Mouse (Mus musculus): ENCODE data around the gene Capn11.

Gene Capn11

DNA sequence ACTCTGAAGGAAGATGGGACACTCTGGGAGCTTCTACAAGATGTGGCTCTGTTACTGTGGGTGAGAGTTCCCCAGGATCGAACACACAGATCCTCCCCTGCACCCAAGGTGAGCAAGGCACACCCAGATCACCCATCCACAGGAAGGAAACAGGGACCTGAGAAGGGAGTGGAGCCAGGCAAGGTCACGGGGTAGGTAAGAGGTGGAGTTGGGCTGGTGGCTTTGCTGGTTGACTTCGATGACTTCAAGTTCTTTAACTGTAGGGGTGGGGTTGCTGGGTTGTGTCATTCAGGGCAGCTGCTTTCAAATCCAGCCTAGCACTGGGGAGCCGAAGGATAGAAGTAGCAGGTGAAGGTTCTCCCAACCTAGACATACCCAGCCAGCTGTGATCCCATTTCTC lies 23.7 kb upstream of the Capn11 start:
- DNase-seq (ENCODE audit: low read depth): no peak

DNA sequence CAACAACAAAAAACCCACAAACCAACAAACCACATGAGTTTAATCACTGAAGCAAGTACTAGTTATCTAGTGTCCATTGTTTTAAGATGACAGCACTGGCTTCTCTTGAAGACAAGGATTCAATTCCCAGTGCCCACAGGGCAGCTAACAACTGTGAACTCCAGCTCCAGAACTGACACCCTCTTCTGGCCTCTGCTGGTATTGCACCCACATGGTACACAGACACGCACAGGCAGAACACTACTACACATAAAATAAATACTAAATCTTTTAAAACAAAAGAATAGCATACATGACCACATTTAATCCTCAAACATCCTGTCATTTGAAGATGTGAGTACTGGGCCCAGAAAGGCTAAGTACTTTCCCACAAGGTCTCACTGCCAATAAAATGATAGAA lies 22.5 kb upstream of the Capn11 start:
- DNase-seq (ENCODE audit: low read depth): peak; percentile 57

DNA sequence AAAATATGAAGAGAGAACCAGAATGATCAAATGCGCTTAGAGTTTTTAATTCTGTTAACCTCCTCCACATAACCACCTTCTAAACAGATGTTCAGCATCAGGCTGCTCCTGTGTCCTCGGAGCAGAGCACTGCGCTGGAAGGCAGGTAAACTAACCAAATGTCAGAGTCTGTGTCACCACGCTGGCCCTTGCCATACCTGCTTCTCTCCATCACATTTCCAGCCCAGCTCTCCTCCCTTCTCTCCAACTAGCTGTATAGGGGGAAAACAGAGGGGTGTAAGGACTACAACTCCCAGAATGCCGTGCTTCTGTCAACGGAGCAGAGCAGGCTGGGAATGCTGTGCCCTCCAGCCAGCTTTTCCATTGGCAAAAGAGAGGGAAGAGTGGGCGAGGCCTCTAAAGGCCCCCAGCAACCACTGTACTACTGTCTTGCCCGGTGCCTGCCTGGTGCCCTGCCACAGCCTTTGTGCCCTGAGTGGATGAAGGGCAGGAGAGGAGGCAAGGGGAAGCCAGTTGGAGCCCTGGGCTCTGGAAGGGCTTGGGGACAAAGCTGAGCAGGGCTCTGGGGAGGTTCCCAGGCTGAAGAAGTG lies 21.4 kb upstream of the Capn11 start:
- peak; percentile 74 for DNase-seq (ENCODE audit: low read depth)

DNA sequence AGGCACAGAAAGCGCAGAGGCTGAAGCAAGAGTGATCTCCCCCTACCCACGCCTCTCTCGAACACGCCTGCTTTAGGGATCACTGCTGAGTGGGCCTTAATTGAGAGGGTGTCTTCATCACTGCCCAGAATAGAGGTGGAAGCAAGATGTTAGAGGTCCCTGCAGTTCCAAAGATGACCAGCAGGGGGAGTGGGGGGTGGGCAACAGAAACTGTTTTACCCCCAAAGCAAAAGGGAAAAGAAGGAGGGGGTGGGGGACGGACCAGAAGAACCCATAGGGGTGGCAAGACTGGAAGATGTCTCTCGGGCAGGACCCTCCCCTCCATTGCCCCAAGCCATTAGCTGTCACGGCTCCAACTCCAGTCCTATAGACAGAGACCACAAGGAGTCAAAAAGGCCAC lies 19.0 kb upstream of the Capn11 start:
- DNase-seq (ENCODE audit: low read depth): peak; percentile 83

DNA sequence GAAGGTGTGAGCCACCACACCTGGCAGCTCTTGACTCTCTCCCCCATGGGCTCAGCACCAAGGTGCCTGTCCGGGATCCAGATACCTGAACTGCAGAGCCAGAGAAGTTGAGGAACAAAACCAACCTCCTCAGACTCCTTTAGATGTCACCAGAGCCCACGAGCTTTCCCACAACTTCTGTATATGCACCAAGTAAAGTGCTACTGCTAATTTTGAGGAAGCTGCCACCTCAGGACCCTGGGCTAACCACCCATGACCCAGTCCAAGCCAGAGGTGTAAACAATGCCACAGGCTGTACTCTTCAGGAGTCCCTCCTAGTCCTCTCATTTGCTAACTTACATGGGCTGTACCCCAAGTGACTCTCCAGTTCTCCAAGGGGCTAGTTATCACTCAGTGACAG lies 13.5 kb upstream of the Capn11 start:
- no peak for DNase-seq (ENCODE audit: low read depth)

DNA sequence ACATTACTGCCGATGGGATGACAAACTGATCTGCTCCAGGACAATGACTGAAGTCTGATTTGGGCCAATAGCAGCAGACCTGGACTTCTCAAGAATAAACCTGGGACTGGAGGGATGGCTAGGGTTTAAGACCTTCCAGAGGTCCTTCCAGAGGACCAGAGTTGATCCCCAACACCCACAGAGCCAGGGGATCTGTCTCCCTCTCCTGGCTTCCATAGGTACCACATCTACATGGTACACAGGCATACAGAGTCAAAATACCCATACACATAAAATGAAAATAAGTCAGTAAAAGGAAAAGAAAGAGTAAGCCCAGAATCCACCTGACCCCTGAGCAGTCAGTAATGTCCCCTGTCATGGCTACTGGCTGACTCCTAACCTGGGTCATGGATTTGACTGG lies 12.7 kb upstream of the Capn11 start:
- peak; percentile 58 for DNase-seq (ENCODE audit: low read depth)

DNA sequence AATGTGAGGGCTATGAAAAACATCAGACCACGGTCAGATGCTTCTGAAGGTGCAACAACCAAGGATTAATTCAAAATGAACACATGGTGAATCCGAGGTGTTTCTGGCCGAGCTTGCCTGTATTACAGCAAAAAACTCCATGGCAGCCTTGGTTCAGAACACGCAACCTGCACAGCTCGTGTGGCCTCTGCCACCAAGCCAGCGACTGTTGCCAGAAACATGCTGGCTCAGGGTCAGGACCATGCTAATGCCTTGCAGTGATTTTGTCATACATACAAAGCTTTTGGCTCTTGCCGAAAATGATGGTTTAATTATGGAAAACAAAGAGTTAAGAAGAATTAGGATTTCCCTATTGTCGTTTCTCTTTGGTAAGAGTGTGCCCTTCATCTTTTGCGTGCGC lies 8.9 kb upstream of the Capn11 start:
- no peak for DNase-seq (ENCODE audit: low read depth)

DNA sequence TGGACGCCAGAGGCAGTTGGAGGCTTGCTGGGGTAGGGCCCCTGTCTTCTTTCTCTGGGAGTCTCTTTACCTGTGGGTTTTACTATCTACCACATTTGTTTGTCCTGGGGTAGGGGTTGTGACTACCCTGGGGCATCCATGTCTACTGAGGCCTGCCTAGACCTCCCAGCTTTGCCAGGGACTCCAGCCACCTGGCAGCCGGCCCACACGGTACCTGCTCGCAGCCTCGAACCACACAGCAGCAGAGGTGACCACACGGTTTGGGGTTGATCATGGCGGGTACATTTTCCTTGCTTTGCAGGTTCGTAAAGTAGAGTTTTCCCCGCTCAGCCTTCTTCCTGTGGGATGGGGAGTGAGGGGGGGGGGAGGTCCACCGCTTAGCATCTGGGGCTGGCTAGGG lies 8.4 kb upstream of the Capn11 start:
- DNase-seq (ENCODE audit: low read depth): no peak

DNA sequence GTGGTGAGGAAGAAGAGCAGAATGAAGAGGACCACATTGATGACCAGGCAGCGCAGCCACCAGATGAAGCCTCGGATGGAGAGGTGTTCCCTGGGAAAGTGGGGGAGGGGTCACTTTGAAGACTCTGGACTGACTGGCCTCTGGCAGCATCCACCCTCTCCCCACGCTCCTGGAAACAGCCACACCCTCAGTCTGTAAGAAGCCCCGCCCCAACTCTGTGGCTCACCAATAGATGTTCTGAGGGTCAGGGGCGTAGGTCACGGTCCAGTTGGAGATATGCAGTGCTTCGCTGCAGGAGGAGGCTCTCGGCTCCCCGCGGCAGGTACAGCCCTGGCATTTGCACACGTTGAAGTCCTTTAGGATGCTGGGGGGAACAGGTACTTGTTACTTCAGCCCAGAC lies 7.0 kb upstream of the Capn11 start:
- DNase-seq (ENCODE audit: low read depth): no peak

DNA sequence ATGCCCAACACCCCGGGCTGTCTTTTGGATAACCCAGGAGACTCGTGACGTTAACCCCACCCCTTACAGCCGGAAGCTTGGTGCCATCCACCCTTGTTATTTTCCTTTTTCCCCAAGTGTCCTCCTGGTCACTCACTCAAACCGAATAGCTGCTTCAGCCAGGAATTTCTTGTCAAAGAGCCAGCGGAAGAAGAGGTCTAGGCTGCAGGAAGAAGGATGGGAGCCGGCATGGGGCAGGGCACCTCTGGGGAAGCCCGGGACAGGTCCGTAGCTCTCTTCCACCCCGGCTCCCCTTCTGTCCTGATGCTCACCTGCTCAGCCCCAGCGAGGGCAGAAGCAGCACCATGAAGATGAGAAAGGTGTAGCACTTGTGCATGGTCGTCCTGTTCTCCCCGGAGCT lies 5.5 kb upstream of the Capn11 start:
- no peak for DNase-seq (ENCODE audit: low read depth)

DNA sequence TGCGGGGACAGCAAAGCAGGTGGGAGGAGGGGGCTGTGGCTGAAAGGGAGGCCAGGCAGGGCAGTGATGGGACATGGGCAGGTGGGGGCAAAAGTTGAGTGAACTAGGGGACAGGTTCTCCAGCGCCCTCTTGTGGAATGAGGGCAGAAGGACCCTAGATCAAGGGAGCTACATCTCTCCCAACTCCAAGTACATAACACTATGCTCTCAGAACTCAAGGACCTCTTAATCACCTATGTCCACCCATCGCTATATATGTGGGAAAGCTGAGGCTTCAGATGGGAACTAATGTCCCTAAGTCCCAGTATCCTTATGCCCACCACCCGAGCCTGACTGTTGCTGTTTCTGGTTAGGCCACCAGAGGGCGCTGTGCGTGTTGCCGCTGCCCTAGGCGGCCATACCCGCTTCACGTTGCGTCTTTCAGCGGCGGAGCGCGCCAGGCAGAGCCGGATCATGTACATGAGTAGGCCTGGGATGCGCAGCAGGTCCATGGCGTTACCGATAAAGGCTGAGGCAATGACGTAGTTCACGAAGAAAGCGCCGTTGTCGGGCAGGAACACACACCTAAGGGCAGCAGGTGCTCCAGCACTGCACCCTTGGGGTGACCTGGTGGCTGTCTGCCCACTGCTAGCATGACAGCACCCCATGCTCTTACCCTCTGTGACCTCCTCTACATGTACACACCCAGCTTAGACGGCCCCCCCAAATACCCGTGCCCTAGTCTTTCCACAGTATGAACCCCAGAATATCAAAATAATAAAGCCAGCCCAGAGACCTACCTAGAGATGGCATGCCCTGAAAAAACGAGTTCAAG lies 4.2 kb upstream of the Capn11 start:
- peak; percentile 41 for DNase-seq (ENCODE audit: low read depth)

DNA sequence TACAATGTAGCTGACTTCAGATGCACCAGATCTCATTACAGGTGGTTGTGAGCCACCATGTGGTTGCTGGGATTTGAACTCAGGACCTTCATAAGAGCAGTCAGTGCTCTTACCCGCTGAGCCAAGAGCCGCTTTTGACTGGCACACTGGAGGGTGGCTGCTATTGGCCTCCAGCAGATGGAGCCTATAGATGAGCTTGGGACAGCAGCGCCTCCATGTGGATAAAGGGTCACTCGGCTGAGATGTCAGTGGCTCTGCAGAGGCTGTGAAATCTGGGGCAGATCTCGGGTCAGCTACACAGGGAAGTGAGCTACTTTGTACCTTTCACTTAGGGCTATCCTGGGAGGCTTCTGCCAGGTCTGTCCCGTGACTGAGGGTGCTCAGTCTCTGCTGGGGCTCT lies 3.3 kb downstream of the Capn11 start:
- peak; percentile 46 for DNase-seq (ENCODE audit: low read depth)

DNA sequence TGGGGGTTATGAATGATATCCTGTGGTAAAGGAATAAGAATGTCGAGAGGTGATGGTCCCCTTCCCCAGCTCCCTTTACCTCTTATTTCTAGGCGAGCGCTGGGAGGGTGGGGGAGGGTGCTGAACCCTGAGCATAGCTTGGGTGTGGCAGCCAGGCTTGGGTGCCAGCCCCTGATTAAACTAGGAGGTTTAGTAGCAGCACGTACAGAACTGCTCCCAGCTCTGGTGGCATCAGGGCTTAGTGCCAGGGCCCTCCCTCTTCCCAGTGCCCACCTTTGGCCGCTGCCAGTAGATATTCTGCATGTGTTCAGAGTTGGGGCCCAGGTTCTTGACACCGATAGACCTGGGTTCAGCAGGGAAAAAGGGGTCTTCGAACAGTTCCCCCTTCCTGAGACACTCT lies 5.9 kb downstream of the Capn11 start:
- DNase-seq (ENCODE audit: low read depth): no peak

DNA sequence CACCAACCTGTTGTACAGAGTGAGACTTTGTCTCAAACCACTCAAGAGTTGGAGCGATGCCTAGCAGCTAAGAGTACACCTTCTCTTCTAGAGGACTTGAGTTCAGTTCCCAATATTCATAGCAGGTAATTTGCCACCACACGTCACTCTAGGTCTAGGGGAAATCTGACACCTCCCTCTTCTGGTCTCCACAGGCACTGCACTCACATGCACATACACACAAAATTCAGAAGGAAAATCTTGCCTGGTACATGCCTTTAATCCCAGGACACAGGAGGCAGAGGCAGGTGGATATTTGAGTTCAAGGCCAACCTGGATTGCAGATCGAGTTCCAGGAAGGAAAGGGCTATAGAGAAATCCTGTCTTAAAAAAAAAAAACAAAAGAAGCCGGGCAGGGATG lies 14.9 kb downstream of the Capn11 start:
- no peak for DNase-seq (ENCODE audit: low read depth)

DNA sequence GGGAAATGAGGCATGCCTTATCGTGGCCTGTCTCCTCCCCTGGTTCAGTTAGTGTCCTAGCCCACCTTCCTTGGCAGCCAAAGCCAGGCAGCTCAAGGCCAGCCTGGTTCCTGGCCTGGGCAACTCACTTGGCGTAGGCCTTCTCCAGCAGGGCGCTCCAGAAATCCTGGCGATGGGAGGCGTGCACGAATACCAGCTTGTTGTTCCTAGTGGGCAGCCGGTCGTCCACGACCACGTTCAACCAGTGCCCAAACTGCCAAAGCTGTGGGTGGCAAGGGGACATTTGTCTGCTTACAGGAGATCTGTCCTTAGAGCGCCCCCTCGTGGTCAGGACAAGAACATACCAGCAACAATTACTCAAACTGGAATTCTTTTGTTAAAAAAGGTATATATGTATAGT lies 16.4 kb downstream of the Capn11 start:
- peak; percentile 77 for DNase-seq (ENCODE audit: low read depth)

DNA sequence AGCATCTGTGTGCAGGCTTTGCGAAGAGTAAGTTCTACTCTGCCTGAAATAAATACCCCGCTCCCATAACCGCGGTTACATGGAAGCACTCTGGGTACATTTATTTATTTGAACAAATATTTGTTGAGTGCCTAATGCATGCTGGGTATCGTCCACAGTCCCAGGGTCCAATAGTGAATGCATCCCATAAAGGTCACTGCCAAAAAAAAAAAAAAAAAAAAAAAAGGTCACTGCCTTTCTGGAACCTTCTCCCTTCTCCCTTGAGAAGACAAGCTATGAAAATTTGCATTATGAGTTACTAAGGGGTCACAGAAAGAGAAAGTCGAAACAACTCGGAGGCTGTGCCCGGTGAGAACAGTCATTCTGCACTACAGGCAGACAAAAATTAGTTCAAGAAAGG lies 17.1 kb downstream of the Capn11 start:
- no peak for DNase-seq (ENCODE audit: low read depth)

DNA sequence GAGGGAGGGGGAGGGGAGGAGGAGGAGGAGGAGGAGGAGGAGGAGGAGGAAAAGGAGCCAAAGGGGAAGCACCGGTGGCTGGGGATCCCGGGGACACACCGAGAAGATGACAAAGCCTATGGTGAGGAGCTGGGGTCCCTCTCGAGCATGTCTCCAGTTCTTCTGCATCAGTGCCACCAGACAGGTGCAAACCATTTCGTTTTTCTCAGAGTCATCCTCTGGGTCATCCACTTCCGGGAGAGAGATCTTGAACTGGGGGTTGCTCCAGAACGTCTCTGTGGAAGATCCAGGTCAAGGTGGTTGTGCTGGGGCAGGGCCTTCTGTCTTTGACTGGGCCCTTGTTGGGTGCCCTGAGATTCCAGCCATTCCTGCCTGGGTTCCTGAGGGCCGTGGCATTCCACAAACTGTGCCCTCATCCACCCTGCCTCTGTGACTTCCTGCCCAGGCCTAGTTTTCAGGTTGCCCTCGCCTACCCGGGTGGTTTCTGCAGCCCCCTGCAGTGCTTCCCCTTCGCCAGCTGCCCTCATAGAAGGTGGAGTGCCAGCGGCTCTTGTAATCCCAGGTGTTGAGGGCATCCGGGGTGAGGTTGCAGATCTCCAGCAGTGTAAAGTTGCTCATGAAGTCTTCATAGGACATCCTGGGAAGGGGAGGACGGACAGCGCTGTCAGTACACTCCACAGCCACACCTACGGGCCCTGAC lies 20.4 kb downstream of the Capn11 start:
- DNase-seq (ENCODE audit: low read depth): no peak

DNA sequence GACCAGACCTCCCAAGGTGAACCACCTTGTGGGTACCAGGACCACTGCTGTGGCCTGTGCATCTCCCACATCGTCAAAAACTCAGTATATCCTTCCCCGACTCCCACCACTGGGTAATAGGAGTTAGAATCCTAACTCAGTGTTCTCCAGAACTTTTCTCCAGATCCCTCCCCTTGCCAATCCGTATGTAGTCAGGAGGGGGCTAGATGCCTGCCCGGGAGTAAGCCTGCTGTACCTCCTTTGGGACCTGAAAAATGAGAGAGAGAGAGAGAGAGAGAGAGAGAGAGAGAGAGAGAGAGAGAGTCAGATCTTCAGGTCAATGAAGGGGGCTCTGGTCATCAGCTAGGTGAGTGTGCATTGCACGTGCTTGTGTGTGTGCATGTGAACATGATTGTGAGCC lies 25.1 kb downstream of the Capn11 start:
- peak; percentile 46 for DNase-seq (ENCODE audit: low read depth)

DNA sequence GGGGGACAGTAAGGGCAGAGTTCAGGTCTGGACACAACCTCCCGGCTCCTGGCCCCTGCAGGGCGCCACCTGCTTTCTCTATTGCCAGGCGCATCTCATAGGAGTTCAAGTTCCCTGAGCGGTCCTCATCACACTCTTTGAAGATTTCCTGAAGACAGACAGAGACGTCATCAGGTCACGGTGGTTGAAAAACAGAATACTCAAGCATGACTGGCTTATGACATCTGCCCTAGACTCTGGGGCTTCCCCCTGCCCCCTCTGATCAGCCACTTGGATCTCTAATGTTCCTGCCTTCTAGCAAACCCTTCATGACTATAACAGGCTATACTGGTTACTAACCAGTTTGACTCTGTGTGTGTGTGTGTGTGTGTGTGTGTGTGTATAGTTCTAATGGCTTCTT lies 27.2 kb downstream of the Capn11 start:
- DNase-seq (ENCODE audit: low read depth): no peak

DNA sequence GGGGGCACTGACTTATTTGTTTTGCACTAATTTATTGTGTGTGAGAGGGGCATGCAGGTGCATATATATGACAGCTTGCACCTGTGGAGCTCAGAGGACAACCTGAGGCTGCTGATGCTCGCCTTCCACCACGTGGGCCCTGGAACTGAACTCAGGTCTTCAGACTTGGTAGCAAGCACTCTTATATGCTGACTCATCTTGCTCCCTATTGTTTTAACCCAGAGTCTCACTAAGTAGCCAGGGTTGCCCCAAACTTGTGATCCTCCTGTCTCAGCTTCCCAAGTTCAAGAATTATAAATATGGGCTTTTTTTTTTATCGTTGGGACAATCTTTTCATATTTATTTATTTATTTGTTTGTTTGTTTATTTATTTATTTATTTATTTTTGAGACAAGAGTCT lies 28.1 kb downstream of the Capn11 start:
- no peak for DNase-seq (ENCODE audit: low read depth)

DNA sequence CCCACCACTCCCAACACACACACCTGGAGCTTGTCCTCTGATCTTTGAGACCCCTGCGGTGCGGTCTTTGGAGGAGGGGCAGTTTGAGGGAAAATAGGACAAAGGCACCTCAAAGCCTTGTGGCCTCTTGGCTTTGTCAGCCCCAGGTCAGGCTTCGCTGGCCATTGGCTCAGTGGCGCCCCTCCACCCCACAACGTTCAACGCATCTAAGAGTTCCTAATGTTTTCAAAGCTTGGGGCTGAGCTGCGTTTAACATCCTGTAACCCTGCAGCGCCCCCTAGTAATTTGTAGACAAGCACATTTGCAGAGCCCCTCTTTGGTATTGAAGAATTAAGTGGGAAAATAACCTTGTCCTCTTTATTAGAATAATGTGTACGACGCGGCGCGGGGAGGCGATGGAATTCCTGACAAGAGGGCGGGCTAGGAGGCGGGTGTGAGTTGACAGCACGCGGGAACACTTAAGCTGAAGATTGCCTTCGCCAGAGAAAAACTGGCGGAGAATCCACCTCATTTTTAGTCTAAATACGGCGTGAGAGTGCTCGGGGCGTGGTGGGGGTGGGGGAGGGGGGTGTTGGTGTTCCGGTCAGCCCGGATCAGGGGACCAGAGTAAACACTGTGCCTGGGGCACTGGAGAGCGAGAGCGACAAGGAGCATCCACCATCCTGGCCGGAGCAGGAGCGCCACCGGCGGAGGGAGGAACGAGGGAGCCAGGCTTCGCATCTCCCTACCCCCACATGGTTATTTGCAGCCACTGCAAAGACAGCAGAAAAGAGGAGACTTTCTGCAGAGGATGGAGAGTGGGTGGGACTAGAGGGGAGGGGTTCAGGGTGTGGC lies 29.0 kb downstream of the Capn11 start:
- DNase-seq (ENCODE audit: low read depth): peak; percentile 60

Data from NIH3T3 (cell line).